Mouse (Mus musculus) midbrain, postnatal 0 days (tissue): ENCODE measurements at regions not wholly inside any gene's neighbourhood (a gene's known extent, or its start where the extent isn't known, plus 50 kb on each side); places are given as distances from the start of the nearest gene placed in this dataset.
A peak's percentile ranks its signal among the peaks of the same experiment; 100 is the strongest.

Experiments
- ATAC-seq: fragments of 200-750 bp; cut with Nextera tagmentation; 2 replicates; pipeline ENCODE4 v1.8.0; 2017; ENCODE audit warnings: moderate number of reproducible peaks, mild to moderate bottlenecking, moderate TSS enrichment, moderate library complexity; ENCODE audit not compliant: low FRiP score
- DNase-seq: peaks from one replicate; pipeline ENCODE4 v3.0.0-alpha.2; 2015; ENCODE audit warnings: low spot score
- H3K27ac ChIP-seq: fragments of 300-500 bp; sonication (generic); 2 replicates; pipeline ENCODE4 v1.5.1; 2014; ENCODE audit warnings: low read depth, mild to moderate bottlenecking, low read length, mixed read lengths
- H3K27me3 ChIP-seq: fragments of 300-500 bp; sonication (generic); 2 replicates; pipeline ENCODE4 v1.6.1; 2014; ENCODE audit warnings: low read length, control low read depth, mixed read lengths; ENCODE audit not compliant: insufficient read depth
- H3K36me3 ChIP-seq: fragments of 300-500 bp; sonication (generic); 2 replicates; pipeline ENCODE4 v1.6.1; 2014; ENCODE audit warnings: low read length, control low read depth, mixed read lengths; ENCODE audit not compliant: insufficient read depth
- H3K4me1 ChIP-seq: fragments of 300-500 bp; sonication (generic); 2 replicates; pipeline ENCODE4 v1.6.1; 2014; ENCODE audit warnings: mild to moderate bottlenecking, control low read depth, antibody characterized with exemption, low read length, mixed read lengths; ENCODE audit not compliant: insufficient read depth
- H3K4me2 ChIP-seq: fragments of 300-500 bp; sonication (generic); 2 replicates; pipeline ENCODE4 v1.6.1; 2014; ENCODE audit warnings: low read depth, mild to moderate bottlenecking, low read length, mixed read lengths; ENCODE audit not compliant: poor library complexity, severe bottlenecking
- H3K4me3 ChIP-seq: fragments of 300-500 bp; sonication (generic); 2 replicates; pipeline ENCODE4 v1.5.1; 2014; ENCODE audit warnings: low read depth, mild to moderate bottlenecking, low read length, moderate library complexity
- H3K9ac ChIP-seq: fragments of 300-500 bp; sonication (generic); replicated peaks from 2 replicates; pipeline ENCODE4 v1.6.1; 2014; ENCODE audit warnings: mild to moderate bottlenecking, low read length, moderate library complexity, mixed read lengths; ENCODE audit not compliant: poor library complexity, severe bottlenecking
- H3K9me3 ChIP-seq: fragments of 300-500 bp; sonication (generic); 2 replicates; pipeline ENCODE4 v1.6.1; 2016; ENCODE audit warnings: low read length, control low read depth
- CTCF ChIP-seq: IDR thresholded peaks from 2 replicates; pipeline ENCODE4 v1.5.1; 2016; ENCODE audit warnings: antibody characterized with exemption, mild to moderate bottlenecking
- WGBS: fragments of 180-500 bp; shearing (Covaris S2); extraction: QIAGEN DNeasy Blood & Tissue Kit; methylation state at CpG from one replicate; pipeline ENCODE4 v1.1.7; 2014; 5-methylcytosine and 5-hydroxymethylcytosine counted together

DNA sequence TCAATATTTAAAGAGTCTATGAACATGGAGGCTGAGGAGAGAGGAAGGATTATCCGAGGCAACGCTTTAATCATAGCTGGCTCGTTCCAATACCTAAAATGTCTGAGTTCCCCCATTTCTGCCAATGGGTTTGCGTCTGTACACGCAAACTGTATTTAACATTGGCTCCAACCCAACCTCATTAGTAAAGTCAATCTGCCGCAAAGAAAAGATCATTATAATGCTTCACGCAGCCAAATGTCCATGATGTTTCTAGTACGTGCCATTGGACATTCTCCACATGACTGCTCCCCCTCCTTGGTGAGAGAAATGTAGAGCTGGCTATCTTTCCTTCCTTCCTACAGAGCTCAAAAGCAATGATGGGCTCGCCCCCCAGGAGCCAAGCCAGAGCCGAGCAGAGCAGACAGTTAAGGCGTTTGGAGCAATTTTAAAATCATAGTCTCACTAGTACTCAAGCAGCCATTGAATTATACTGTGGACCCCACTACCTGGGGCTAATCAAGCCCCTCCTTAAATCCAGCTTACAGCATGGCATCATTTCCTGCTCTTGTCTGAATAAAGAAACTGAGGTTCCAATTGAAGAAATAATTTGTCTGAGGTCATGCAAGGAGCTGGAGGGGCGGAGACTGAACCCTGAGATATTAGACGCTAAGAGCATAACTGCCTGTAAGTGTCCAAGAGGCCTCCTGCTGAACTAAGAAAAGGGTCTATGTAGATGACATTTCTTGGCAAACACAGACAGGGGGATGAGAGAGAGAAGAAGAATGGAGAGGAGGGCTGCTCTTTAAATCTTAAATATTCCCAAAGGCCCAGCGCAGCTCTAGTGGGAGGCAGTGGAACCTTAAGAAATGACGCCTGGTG lies 88.5 kb upstream of the Adpgk start:
- DNase-seq (peak; percentile 67), ATAC-seq (no peak)
- no peak overlapping the region for H3K4me3 ChIP-seq

GRCm38 (mm10) chr9:59199495-59200196 lies 91.7 kb upstream of the Adpgk start:
- H3K27ac ChIP-seq = no peak overlapping the region
- ATAC-seq (no peak), DNase-seq (peak; percentile 8)
- no peak overlapping the region for H3K4me2 ChIP-seq
- H3K9me3 ChIP-seq = no peaks in the 10 kb centered on the region
- WGBS = 64% methylated on average over 19 of the region's 19 CpGs
- H3K27me3 ChIP-seq = no peaks in the 10 kb centered on the region
- no peak for TF ChIP-seq CTCF
- no peaks in the 10 kb centered on the region for H3K4me1 ChIP-seq
- H3K4me3 ChIP-seq = no peak overlapping the region
- H3K36me3 ChIP-seq = no peaks in the 10 kb centered on the region
- H3K9ac ChIP-seq = no peak overlapping the region

More for the DNA sequence above, 88.5 kb upstream of the Adpgk start:
- no peaks in the 10 kb centered on the region for H3K27me3 ChIP-seq
- WGBS = 76% methylated on average over 15 of the region's 15 CpGs
- no peaks in the 10 kb centered on the region for H3K9me3 ChIP-seq
- H3K9ac ChIP-seq = no peak overlapping the region
- no peak overlapping the region for H3K4me2 ChIP-seq
- TF ChIP-seq CTCF = no peak
- no peaks in the 10 kb centered on the region for H3K36me3 ChIP-seq
- H3K4me1 ChIP-seq = no peaks in the 10 kb centered on the region
- H3K27ac ChIP-seq = no peak overlapping the region

GRCm38 (mm10) chr9:59198221-59198875 lies 93.0 kb upstream of the Adpgk start:
- Histone ChIP-seq H3K4me2 (no peak overlapping the region), H3K4me3 (no peak overlapping the region), H3K27ac (no peak overlapping the region), H3K9ac (no peak overlapping the region), H3K36me3 (no peaks in the 10 kb centered on the region), H3K9me3 (no peaks in the 10 kb centered on the region), H3K27me3 (no peaks in the 10 kb centered on the region), H3K4me1 (no peaks in the 10 kb centered on the region)
- DNase-seq (peak; percentile 30), ATAC-seq (no peak)
- 68% methylated on average over 6 of the region's 6 CpGs for WGBS
- TF ChIP-seq CTCF = no peak

- ATAC-seq (no peak), DNase-seq (peak; percentile 59)
- no peaks in the 10 kb centered on the region for H3K27me3 ChIP-seq
- H3K9ac ChIP-seq = no peak overlapping the region
- no peak for TF ChIP-seq CTCF
- H3K4me3 ChIP-seq = no peak overlapping the region
- H3K4me1 ChIP-seq = no peaks in the 10 kb centered on the region
- WGBS = 79% methylated on average over 12 of the region's 12 CpGs
- no peaks in the 10 kb centered on the region for H3K9me3 ChIP-seq
- H3K27ac ChIP-seq = no peak overlapping the region
- no peak overlapping the region for H3K4me2 ChIP-seq
- no peaks in the 10 kb centered on the region for H3K36me3 ChIP-seq
Observed at GRCm38 (mm10) chr9:59197506-59197905, 93.9 kb upstream of the Adpgk start.

DNA sequence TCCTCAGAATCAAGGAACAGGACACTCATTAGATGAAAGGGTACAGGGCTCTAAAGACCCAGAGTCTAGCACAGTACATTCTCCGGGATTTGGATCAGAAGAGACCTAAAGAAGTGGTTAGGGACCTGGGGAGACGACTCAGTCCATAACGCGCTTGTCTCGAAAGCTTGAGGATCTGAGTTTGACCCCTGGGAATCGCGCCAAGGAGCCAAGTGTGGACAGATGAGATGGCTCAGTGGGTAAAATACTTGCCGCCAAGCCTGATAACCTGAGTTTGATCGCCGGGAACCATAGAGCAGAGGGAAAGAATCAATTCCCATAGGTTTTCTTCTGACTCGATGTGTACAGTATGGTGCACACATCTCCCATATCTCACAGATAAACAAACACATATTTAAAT lies 97.4 kb upstream of the Adpgk start:
- Histone ChIP-seq H3K27me3 (no peaks in the 10 kb centered on the region), H3K9me3 (no peaks in the 10 kb centered on the region), H3K9ac (no peak overlapping the region), H3K4me1 (no peaks in the 10 kb centered on the region), H3K27ac (no peak overlapping the region), H3K4me2 (no peak overlapping the region), H3K4me3 (no peak overlapping the region), H3K36me3 (no peaks in the 10 kb centered on the region)
- TF ChIP-seq CTCF = no peak
- no peak for ATAC-seq
- DNase-seq = no peak
- WGBS = 89% methylated on average over 11 of the region's 11 CpGs
